Mouse (Mus musculus): ENCODE results near the gene Cwf19l1. TPM values are rescaled to one million over a fixed set of nuclear protein-coding genes. Genes with fewer than 3 reads are reported as not detected.
A peak's percentile ranks its signal among the peaks of the same experiment; 100 is the strongest.

Cwf19l1 gene
- polyA plus RNA-seq, 1 experiment, result 0.34 TPM

DNA sequence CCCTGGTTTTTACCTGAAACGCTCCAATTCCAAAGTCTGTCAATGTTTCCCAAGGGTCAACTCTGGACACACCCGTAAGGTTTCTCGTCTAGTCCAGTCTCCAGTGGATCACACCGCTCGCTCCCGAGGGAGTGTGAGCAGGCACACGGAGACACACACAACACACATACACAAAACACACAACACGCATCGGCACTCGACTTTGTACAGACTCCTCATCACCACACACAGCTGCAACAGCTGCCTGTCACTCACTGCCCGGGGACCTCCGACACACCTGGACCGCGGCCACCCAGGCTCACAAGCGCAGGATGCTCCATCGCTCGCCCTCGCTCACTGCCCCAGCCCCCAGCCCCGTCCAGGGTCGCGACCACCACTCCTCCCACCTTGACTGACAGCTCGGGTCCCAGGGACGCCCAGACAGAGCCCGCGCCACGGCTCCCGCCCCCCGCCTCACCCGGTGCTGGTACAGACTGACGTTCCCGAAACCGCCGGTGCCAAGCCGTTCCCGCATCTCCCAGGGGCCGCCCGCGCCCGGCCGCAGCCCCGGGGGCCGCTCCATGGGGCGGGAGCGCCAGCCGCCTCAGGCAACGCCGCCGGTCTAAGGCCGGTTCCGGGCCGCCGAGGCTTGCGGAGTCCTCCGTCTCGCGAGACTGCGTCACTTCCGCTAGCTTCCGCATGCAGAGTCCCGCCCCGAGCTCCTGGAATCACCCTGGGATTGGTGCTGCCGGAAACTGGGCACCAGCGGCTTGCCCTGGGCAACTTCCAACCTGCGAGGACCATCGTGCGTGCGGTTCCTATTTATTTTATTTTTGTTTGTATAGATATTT, 28.6 kb downstream of the Cwf19l1 start, which contains the start of gene Chuk:
Chuk (minus strand) TSS at position 650 of the 830 bp plus-strand sequence.
- peak within 1 kb of the TSS; percentile 79 for H3K4me3 ChIP-seq (replicated peaks)
- TF ChIP-seq GATA1 (IDR thresholded peaks at IDR 0.05; ENCODE audit: low read length) (no peak), TAL1 (IDR thresholded peaks at IDR 0.05; ENCODE audit: low read length) (no peak)
- no peaks in the 10 kb centered on the region for H3K9me3 ChIP-seq (ENCODE audit: control insufficient read depth, low read length)
- peaks cover 38% of the 10 kb centered on the region for H3K4me1 ChIP-seq (ENCODE audit: control insufficient read depth)
- peaks cover 46% of the 10 kb centered on the region for H3K36me3 ChIP-seq (ENCODE audit: control insufficient read depth)
- H3K27me3 ChIP-seq (ENCODE audit: control insufficient read depth), result no peaks in the 10 kb centered on the region

- Histone ChIP-seq H3K4me3 (replicated peaks) (no peak overlapping the region), H3K9me3 (ENCODE audit: control insufficient read depth, low read length) (no peaks in the 10 kb centered on the region), H3K36me3 (ENCODE audit: control insufficient read depth) (peaks cover 38% of the 10 kb centered on the region), H3K4me1 (ENCODE audit: control insufficient read depth) (peaks cover 41% of the 10 kb centered on the region), H3K27me3 (ENCODE audit: control insufficient read depth) (no peaks in the 10 kb centered on the region)
- no peak for TF ChIP-seq GATA1 (IDR thresholded peaks at IDR 0.05; ENCODE audit: low read length)
- no peak for TF ChIP-seq TAL1 (IDR thresholded peaks at IDR 0.05; ENCODE audit: low read length)
These were observed 31.3 kb downstream of the Cwf19l1 start for GRCm38 (mm10) chr19:44104393-44104792.

GRCm38 (mm10) chr19:44103001-44103400, 32.7 kb downstream of the Cwf19l1 start:
- no peak for TF ChIP-seq TAL1 (IDR thresholded peaks at IDR 0.05; ENCODE audit: low read length)
- TF ChIP-seq GATA1 (IDR thresholded peaks at IDR 0.05; ENCODE audit: low read length), result no peak
- Histone ChIP-seq H3K4me3 (replicated peaks) (no peak overlapping the region), H3K4me1 (ENCODE audit: control insufficient read depth) (peaks cover 34% of the 10 kb centered on the region), H3K36me3 (ENCODE audit: control insufficient read depth) (peaks cover 45% of the 10 kb centered on the region), H3K27me3 (ENCODE audit: control insufficient read depth) (no peaks in the 10 kb centered on the region), H3K9me3 (ENCODE audit: control insufficient read depth, low read length) (no peaks in the 10 kb centered on the region)

DNA sequence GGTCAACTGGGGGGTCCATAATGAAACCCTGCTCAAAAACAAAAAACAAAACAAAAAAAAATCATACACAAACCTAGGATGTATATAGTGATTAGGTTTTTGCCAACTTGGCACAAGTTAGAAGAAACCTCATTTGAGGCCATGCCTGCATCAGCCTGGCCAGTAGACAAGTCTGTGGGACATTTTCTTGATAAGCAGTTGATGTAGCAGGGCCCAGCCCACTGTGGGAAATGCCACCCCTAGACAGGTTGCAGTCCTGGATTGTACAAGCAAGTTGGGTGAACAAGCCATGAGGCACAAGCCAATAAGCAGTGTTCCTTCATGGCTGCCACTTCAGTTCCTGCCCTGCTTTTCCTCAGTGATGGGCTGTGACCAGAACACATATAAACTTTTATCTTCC, 34.8 kb downstream of the Cwf19l1 start:
- H3K9me3 ChIP-seq (ENCODE audit: control insufficient read depth, low read length), result no peaks in the 10 kb centered on the region
- H3K4me3 ChIP-seq (replicated peaks), result no peak overlapping the region
- peaks cover 65% of the 10 kb centered on the region for H3K36me3 ChIP-seq (ENCODE audit: control insufficient read depth)
- H3K4me1 ChIP-seq (ENCODE audit: control insufficient read depth), result peaks cover 18% of the 10 kb centered on the region
- no peak for TF ChIP-seq GATA1 (IDR thresholded peaks at IDR 0.05; ENCODE audit: low read length)
- TF ChIP-seq TAL1 (IDR thresholded peaks at IDR 0.05; ENCODE audit: low read length), result no peak
- no peaks in the 10 kb centered on the region for H3K27me3 ChIP-seq (ENCODE audit: control insufficient read depth)

GRCm38 (mm10) chr19:44086278-44086677, 49.4 kb downstream of the Cwf19l1 start:
- Histone ChIP-seq H3K36me3 (ENCODE audit: control insufficient read depth) (peaks cover 87% of the 10 kb centered on the region), H3K9me3 (ENCODE audit: control insufficient read depth, low read length) (no peaks in the 10 kb centered on the region), H3K4me1 (ENCODE audit: control insufficient read depth) (no peaks in the 10 kb centered on the region), H3K4me3 (replicated peaks) (no peak overlapping the region), H3K27me3 (ENCODE audit: control insufficient read depth) (no peaks in the 10 kb centered on the region)
- TF ChIP-seq GATA1 (IDR thresholded peaks at IDR 0.05; ENCODE audit: low read length) (no peak), TAL1 (IDR thresholded peaks at IDR 0.05; ENCODE audit: low read length) (no peak)

- no peak overlapping the region for H3K4me3 ChIP-seq (replicated peaks)
- H3K4me1 ChIP-seq (ENCODE audit: control insufficient read depth), result peaks cover 3% of the 10 kb centered on the region
- H3K27me3 ChIP-seq (ENCODE audit: control insufficient read depth), result no peaks in the 10 kb centered on the region
- peaks cover 83% of the 10 kb centered on the region for H3K36me3 ChIP-seq (ENCODE audit: control insufficient read depth)
- no peaks in the 10 kb centered on the region for H3K9me3 ChIP-seq (ENCODE audit: control insufficient read depth, low read length)
- no peak for TF ChIP-seq GATA1 (IDR thresholded peaks at IDR 0.05; ENCODE audit: low read length)
- no peak for TF ChIP-seq TAL1 (IDR thresholded peaks at IDR 0.05; ENCODE audit: low read length)
These were observed 54.8 kb downstream of the Cwf19l1 start for GRCm38 (mm10) chr19:44080920-44081319.

DNA sequence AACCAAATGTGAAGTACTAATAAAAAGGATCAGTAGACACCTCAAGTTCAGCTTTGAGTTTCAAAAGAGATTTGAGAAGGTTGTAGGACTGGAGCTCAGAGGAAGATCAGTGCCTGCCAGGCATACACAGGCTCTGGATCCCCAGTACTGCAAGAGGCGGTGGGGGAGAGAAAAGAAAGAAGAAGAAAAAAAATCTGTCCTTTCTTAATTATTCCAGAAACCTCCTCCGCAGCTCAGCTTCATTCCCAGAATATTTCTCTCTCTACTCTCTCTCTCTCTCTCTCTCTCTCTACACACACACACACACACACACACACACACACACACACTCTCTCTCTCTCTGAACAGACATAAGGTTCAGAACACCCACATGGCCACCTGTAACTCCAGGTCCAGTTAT, 55.7 kb downstream of the Cwf19l1 start:
- Histone ChIP-seq H3K4me3 (replicated peaks) (no peak overlapping the region), H3K9me3 (ENCODE audit: control insufficient read depth, low read length) (no peaks in the 10 kb centered on the region), H3K27me3 (ENCODE audit: control insufficient read depth) (no peaks in the 10 kb centered on the region), H3K4me1 (ENCODE audit: control insufficient read depth) (peaks cover 3% of the 10 kb centered on the region), H3K36me3 (ENCODE audit: control insufficient read depth) (peaks cover 83% of the 10 kb centered on the region)
- no peak for TF ChIP-seq TAL1 (IDR thresholded peaks at IDR 0.05; ENCODE audit: low read length)
- TF ChIP-seq GATA1 (IDR thresholded peaks at IDR 0.05; ENCODE audit: low read length), result no peak

- Histone ChIP-seq H3K27me3 (ENCODE audit: control insufficient read depth) (no peaks in the 10 kb centered on the region), H3K9me3 (ENCODE audit: control insufficient read depth, low read length) (no peaks in the 10 kb centered on the region), H3K4me1 (ENCODE audit: control insufficient read depth) (peaks cover 3% of the 10 kb centered on the region), H3K36me3 (ENCODE audit: control insufficient read depth) (peaks cover 80% of the 10 kb centered on the region), H3K4me3 (replicated peaks) (no peak overlapping the region)
- TF ChIP-seq GATA1 (IDR thresholded peaks at IDR 0.05; ENCODE audit: low read length), result no peak
- TF ChIP-seq TAL1 (IDR thresholded peaks at IDR 0.05; ENCODE audit: low read length), result no peak
These were observed 58.7 kb downstream of the Cwf19l1 start for GRCm38 (mm10) chr19:44077024-44077423.

DNA sequence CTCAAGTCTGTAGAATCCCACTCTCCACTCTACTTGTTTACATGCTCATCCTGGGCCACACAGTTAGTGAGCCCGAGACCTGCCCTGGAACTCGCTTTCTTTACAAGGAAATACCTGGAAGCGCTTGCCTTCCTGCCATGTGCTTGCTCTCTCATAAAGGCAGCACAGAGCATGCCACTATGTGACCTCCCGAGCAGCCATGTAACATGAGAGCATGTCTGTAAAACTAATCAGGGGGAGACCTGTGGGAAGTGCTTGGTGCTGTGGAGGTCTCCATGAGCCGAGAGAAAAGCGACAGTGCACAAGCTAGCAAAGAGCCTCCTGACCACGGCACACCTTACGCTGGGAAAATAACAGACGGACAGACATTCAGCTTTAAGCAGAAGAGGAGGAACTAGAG, 59.2 kb downstream of the Cwf19l1 start:
- Histone ChIP-seq H3K4me3 (replicated peaks) (no peak overlapping the region), H3K27me3 (ENCODE audit: control insufficient read depth) (no peaks in the 10 kb centered on the region), H3K4me1 (ENCODE audit: control insufficient read depth) (peaks cover 3% of the 10 kb centered on the region), H3K9me3 (ENCODE audit: control insufficient read depth, low read length) (no peaks in the 10 kb centered on the region), H3K36me3 (ENCODE audit: control insufficient read depth) (peaks cover 76% of the 10 kb centered on the region)
- TF ChIP-seq TAL1 (IDR thresholded peaks at IDR 0.05; ENCODE audit: low read length) (no peak), GATA1 (IDR thresholded peaks at IDR 0.05; ENCODE audit: low read length) (no peak)
